Mouse (Mus musculus): ENCODE results near the gene Gab2.

DNA sequence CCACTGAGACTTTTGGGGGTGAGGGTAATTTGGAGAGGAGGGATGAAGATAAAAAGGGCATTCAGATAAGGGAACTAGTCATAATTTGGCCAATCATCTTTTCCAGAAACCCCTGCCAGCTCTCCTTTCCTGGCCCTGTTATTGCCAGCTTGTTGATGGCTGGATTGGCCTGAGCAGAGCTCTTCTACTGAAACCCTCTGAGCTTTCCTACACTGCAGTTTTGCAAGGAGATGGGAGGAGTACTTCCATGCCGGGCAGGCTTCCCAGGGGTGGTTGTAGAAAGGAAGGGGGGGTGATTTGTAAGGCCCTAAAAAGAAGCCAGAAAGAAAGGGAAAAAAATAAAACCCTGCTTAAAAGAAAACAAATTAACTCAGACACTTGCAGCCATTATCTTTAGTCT is 181.2 kb downstream of the Gab2 start:
- no peak for TF ChIP-seq POLR2A (IDR thresholded peaks at IDR 0.05; ENCODE audit: borderline replicate concordance, extremely low read depth, low read depth, low read length)
- TF ChIP-seq CTCF (IDR thresholded peaks at IDR 0.05; ENCODE audit: insufficient read depth, low read length) = no peak
